Mouse (Mus musculus): ENCODE measurements around the gene 1810049J17Rik. TPM values are rescaled to one million over a fixed set of nuclear protein-coding genes. Genes with fewer than 3 reads are reported as not detected.
A peak's percentile ranks its signal among the peaks of the same experiment; 100 is the strongest.

Gene 1810049J17Rik
- polyA plus RNA-seq, 1 experiment from 2014 or later: 1.2 TPM

GRCm38 (mm10) chr15:12337779-12338137, 16.1 kb upstream of the 1810049J17Rik start:
- peaks cover 3% of the 10 kb centered on the region; the same call in 1 of the 2 replicates for H3K4me1 ChIP-seq (ENCODE audit: control insufficient read depth, insufficient read depth, low read length)
- H3K4me2 ChIP-seq (replicated peaks; ENCODE audit: low read depth, low read length): no peak overlapping the region
- no peak overlapping the region for H3K27ac ChIP-seq (ENCODE audit: low read length)
- no peak for ATAC-seq (ENCODE audit: insufficient number of reproducible peaks, insufficient read depth, low FRiP score, low read depth)
- H3K27me3 ChIP-seq (ENCODE audit: control insufficient read depth, insufficient read depth, low read length): no peaks in the 10 kb centered on the region
- H3K9me3 ChIP-seq (ENCODE audit: control insufficient read depth, low read depth, low read length): no peaks in the 10 kb centered on the region
- 0 out of 2 replicates have a peak, but pooled peaks cover 2% of the 10 kb centered on the region for H3K36me3 ChIP-seq (ENCODE audit: control insufficient read depth, insufficient read depth, low read length)
- 70% methylated on average over 3 of the region's 3 CpGs for WGBS
- no peak overlapping the region for H3K4me3 ChIP-seq (ENCODE audit: low read depth, low read length)
- no peak overlapping the region for H3K9ac ChIP-seq (replicated peaks; ENCODE audit: low read depth, low read length)

GRCm38 (mm10) chr15:12337030-12337778, 15.5 kb upstream of the 1810049J17Rik start:
- no peak for ATAC-seq (ENCODE audit: insufficient number of reproducible peaks, insufficient read depth, low FRiP score, low read depth)
- H3K27ac ChIP-seq (ENCODE audit: low read length): no peak overlapping the region
- no peak overlapping the region for H3K9ac ChIP-seq (replicated peaks; ENCODE audit: low read depth, low read length)
- 80% methylated on average over 4 of the region's 4 CpGs for WGBS
- H3K4me1 ChIP-seq (ENCODE audit: control insufficient read depth, insufficient read depth, low read length): peaks cover 3% of the 10 kb centered on the region; the same call in 1 of the 2 replicates
- 0 out of 2 replicates have a peak, but pooled peaks cover 1% of the 10 kb centered on the region for H3K36me3 ChIP-seq (ENCODE audit: control insufficient read depth, insufficient read depth, low read length)
- H3K9me3 ChIP-seq (ENCODE audit: control insufficient read depth, low read depth, low read length): no peaks in the 10 kb centered on the region
- H3K27me3 ChIP-seq (ENCODE audit: control insufficient read depth, insufficient read depth, low read length): no peaks in the 10 kb centered on the region
- H3K4me2 ChIP-seq (replicated peaks; ENCODE audit: low read depth, low read length): no peak overlapping the region
- H3K4me3 ChIP-seq (ENCODE audit: low read depth, low read length): no peak overlapping the region

- 87% methylated on average over 4 of the region's 4 CpGs for WGBS
- H3K4me1 ChIP-seq (ENCODE audit: control insufficient read depth, insufficient read depth, low read length): peaks cover 7% of the 10 kb centered on the region
- no peaks in the 10 kb centered on the region for H3K36me3 ChIP-seq (ENCODE audit: control insufficient read depth, insufficient read depth, low read length)
- H3K9ac ChIP-seq (replicated peaks; ENCODE audit: low read depth, low read length): no peak overlapping the region
- ATAC-seq (ENCODE audit: insufficient number of reproducible peaks, insufficient read depth, low FRiP score, low read depth): no peak
- no peaks in the 10 kb centered on the region for H3K9me3 ChIP-seq (ENCODE audit: control insufficient read depth, low read depth, low read length)
- no peak overlapping the region for H3K4me3 ChIP-seq (ENCODE audit: low read depth, low read length)
- no peak overlapping the region for H3K27ac ChIP-seq (ENCODE audit: low read length)
- H3K27me3 ChIP-seq (ENCODE audit: control insufficient read depth, insufficient read depth, low read length): no peaks in the 10 kb centered on the region
- no peak overlapping the region for H3K4me2 ChIP-seq (replicated peaks; ENCODE audit: low read depth, low read length)
These were observed 12.7 kb upstream of the 1810049J17Rik start for GRCm38 (mm10) chr15:12334381-12334780.

GRCm38 (mm10) chr15:12331300-12331699, 9.6 kb upstream of the 1810049J17Rik start:
- Histone ChIP-seq H3K4me3 (ENCODE audit: low read depth, low read length) (no peak overlapping the region), H3K27ac (ENCODE audit: low read length) (no peak overlapping the region), H3K4me2 (replicated peaks; ENCODE audit: low read depth, low read length) (no peak overlapping the region), H3K9me3 (ENCODE audit: control insufficient read depth, low read depth, low read length) (no peaks in the 10 kb centered on the region), H3K4me1 (ENCODE audit: control insufficient read depth, insufficient read depth, low read length) (peaks cover 7% of the 10 kb centered on the region), H3K36me3 (ENCODE audit: control insufficient read depth, insufficient read depth, low read length) (no peaks in the 10 kb centered on the region; the same call in 1 of the 2 replicates), H3K9ac (replicated peaks; ENCODE audit: low read depth, low read length) (no peak overlapping the region), H3K27me3 (ENCODE audit: control insufficient read depth, insufficient read depth, low read length) (no peaks in the 10 kb centered on the region)
- peak; percentile 10; the same call in 1 of the 2 replicates for ATAC-seq (ENCODE audit: insufficient number of reproducible peaks, insufficient read depth, low FRiP score, low read depth)
- WGBS: 43% methylated on average over 1 of the region's 1 CpGs

GRCm38 (mm10) chr15:12330892-12331291, 9.2 kb upstream of the 1810049J17Rik start:
- H3K36me3 ChIP-seq (ENCODE audit: control insufficient read depth, insufficient read depth, low read length): no peaks in the 10 kb centered on the region; the same call in 1 of the 2 replicates
- ATAC-seq (ENCODE audit: insufficient number of reproducible peaks, insufficient read depth, low FRiP score, low read depth): no peak
- H3K4me1 ChIP-seq (ENCODE audit: control insufficient read depth, insufficient read depth, low read length): peaks cover 7% of the 10 kb centered on the region
- no peaks in the 10 kb centered on the region for H3K27me3 ChIP-seq (ENCODE audit: control insufficient read depth, insufficient read depth, low read length)
- H3K4me3 ChIP-seq (ENCODE audit: low read depth, low read length): no peak overlapping the region
- H3K9me3 ChIP-seq (ENCODE audit: control insufficient read depth, low read depth, low read length): no peaks in the 10 kb centered on the region
- no peak overlapping the region for H3K27ac ChIP-seq (ENCODE audit: low read length)
- no peak overlapping the region for H3K4me2 ChIP-seq (replicated peaks; ENCODE audit: low read depth, low read length)
- no peak overlapping the region for H3K9ac ChIP-seq (replicated peaks; ENCODE audit: low read depth, low read length)

GRCm38 (mm10) chr15:12330389-12330788, 8.7 kb upstream of the 1810049J17Rik start:
- WGBS: 85% methylated on average over 3 of the region's 3 CpGs
- no peak for ATAC-seq (ENCODE audit: insufficient number of reproducible peaks, insufficient read depth, low FRiP score, low read depth)
- H3K36me3 ChIP-seq (ENCODE audit: control insufficient read depth, insufficient read depth, low read length): no peaks in the 10 kb centered on the region; the same call in none of the 2 replicates
- no peak overlapping the region for H3K4me2 ChIP-seq (replicated peaks; ENCODE audit: low read depth, low read length)
- no peak overlapping the region for H3K4me3 ChIP-seq (ENCODE audit: low read depth, low read length)
- H3K27ac ChIP-seq (ENCODE audit: low read length): no peak overlapping the region
- no peak overlapping the region for H3K9ac ChIP-seq (replicated peaks; ENCODE audit: low read depth, low read length)
- no peaks in the 10 kb centered on the region for H3K27me3 ChIP-seq (ENCODE audit: control insufficient read depth, insufficient read depth, low read length)
- H3K9me3 ChIP-seq (ENCODE audit: control insufficient read depth, low read depth, low read length): no peaks in the 10 kb centered on the region
- peaks cover 7% of the 10 kb centered on the region for H3K4me1 ChIP-seq (ENCODE audit: control insufficient read depth, insufficient read depth, low read length)

- H3K4me3 ChIP-seq (ENCODE audit: low read depth, low read length): no peak overlapping the region
- H3K9me3 ChIP-seq (ENCODE audit: control insufficient read depth, low read depth, low read length): no peaks in the 10 kb centered on the region
- H3K4me1 ChIP-seq (ENCODE audit: control insufficient read depth, insufficient read depth, low read length): peaks cover 12% of the 10 kb centered on the region; the same call in 1 of the 2 replicates
- no peak overlapping the region for H3K9ac ChIP-seq (replicated peaks; ENCODE audit: low read depth, low read length)
- WGBS: 83% methylated on average over 1 of the region's 1 CpGs
- H3K27ac ChIP-seq (ENCODE audit: low read length): no peak overlapping the region
- peak overlapping the region; percentile 76; the same call in 1 of the 2 replicates for H3K4me2 ChIP-seq (replicated peaks; ENCODE audit: low read depth, low read length)
- H3K27me3 ChIP-seq (ENCODE audit: control insufficient read depth, insufficient read depth, low read length): no peaks in the 10 kb centered on the region
- no peaks in the 10 kb centered on the region; the same call in none of the 2 replicates for H3K36me3 ChIP-seq (ENCODE audit: control insufficient read depth, insufficient read depth, low read length)
- ATAC-seq (ENCODE audit: insufficient number of reproducible peaks, insufficient read depth, low FRiP score, low read depth): no peak
These were observed 2.6 kb upstream of the 1810049J17Rik start for GRCm38 (mm10) chr15:12324326-12324725.

GRCm38 (mm10) chr15:12322676-12323402, 1.1 kb upstream of the 1810049J17Rik start:
- WGBS: 7% methylated on average over 9 of the region's 9 CpGs
- Histone ChIP-seq H3K4me1 (ENCODE audit: control insufficient read depth, insufficient read depth, low read length) (peaks cover 12% of the 10 kb centered on the region; the same call in 1 of the 2 replicates), H3K9me3 (ENCODE audit: control insufficient read depth, low read depth, low read length) (no peaks in the 10 kb centered on the region), H3K36me3 (ENCODE audit: control insufficient read depth, insufficient read depth, low read length) (no peaks in the 10 kb centered on the region; the same call in none of the 2 replicates), H3K4me2 (replicated peaks; ENCODE audit: low read depth, low read length) (peak overlapping the region; percentile 76), H3K27me3 (ENCODE audit: control insufficient read depth, insufficient read depth, low read length) (no peaks in the 10 kb centered on the region), H3K4me3 (ENCODE audit: low read depth, low read length) (peak overlapping the region; percentile 88), H3K27ac (ENCODE audit: low read length) (no peak overlapping the region), H3K9ac (replicated peaks; ENCODE audit: low read depth, low read length) (peak overlapping the region; percentile 83)
- no peak for ATAC-seq (ENCODE audit: insufficient number of reproducible peaks, insufficient read depth, low FRiP score, low read depth)

Data from stomach, embryonic 14.5 days (tissue).